Mouse (Mus musculus) lung, embryonic 14.5 days (tissue): ENCODE measurements at regions not wholly inside any gene's neighbourhood (a gene's known extent, or its start where the extent isn't known, plus 50 kb on each side); places are given as distances from the start of the nearest gene placed in this dataset.

Experiments used
- ATAC-seq: fragments of 200-750 bp; cut with Nextera tagmentation; 2 replicates; pipeline ENCODE4 v1.8.0; 2017; ENCODE audit warnings: mild to moderate bottlenecking, moderate TSS enrichment, moderate library complexity; ENCODE audit not compliant: insufficient read depth
- DNase-seq: peaks from one replicate; pipeline ENCODE4 v3.0.0-alpha.2; 2015
- H3K27ac ChIP-seq: fragments of 300-500 bp; sonication (generic); 2 replicates; pipeline ENCODE4 v1.5.1; 2014; ENCODE audit warnings: low read depth, mild to moderate bottlenecking, moderate library complexity
- H3K27me3 ChIP-seq: fragments of 300-500 bp; sonication (generic); 2 replicates; pipeline ENCODE4 v1.6.1; 2014; ENCODE audit warnings: low read length, control low read depth; ENCODE audit not compliant: insufficient read depth
- H3K36me3 ChIP-seq: fragments of 300-500 bp; sonication (generic); 2 replicates; pipeline ENCODE4 v1.6.1; 2014; ENCODE audit warnings: control low read depth; ENCODE audit not compliant: insufficient read depth
- H3K4me1 ChIP-seq: fragments of 300-500 bp; sonication (generic); 2 replicates; pipeline ENCODE4 v1.6.1; 2014; ENCODE audit warnings: antibody characterized with exemption, control low read depth; ENCODE audit not compliant: insufficient read depth
- H3K4me2 ChIP-seq: fragments of 300-500 bp; sonication (generic); 2 replicates; pipeline ENCODE4 v1.6.1; 2014; ENCODE audit warnings: mild to moderate bottlenecking
- H3K4me3 ChIP-seq: fragments of 300-500 bp; sonication (generic); 2 replicates; pipeline ENCODE4 v1.5.1; 2014; ENCODE audit warnings: low read depth, low read length
- H3K9ac ChIP-seq: fragments of 300-500 bp; sonication (generic); 2 replicates; pipeline ENCODE4 v1.6.1; 2014
- H3K9me3 ChIP-seq: fragments of 300-500 bp; sonication (generic); 2 replicates; pipeline ENCODE4 v1.6.1; 2016; ENCODE audit warnings: low read depth, low read length, control low read depth
- CTCF ChIP-seq: IDR thresholded peaks from 2 replicates; pipeline ENCODE4 v1.5.1; 2016; ENCODE audit warnings: antibody characterized with exemption, low read depth
- WGBS: fragments of 180-500 bp; shearing (Covaris S2); extraction: QIAGEN DNeasy Blood & Tissue Kit; methylation state at CpG from one replicate; pipeline ENCODE4 v1.1.7; 2014; 5-methylcytosine and 5-hydroxymethylcytosine counted together

- no peak overlapping the region for H3K4me3 ChIP-seq
- no peaks in the 10 kb centered on the region for H3K9me3 ChIP-seq
- no peak overlapping the region for H3K4me2 ChIP-seq
- H3K27me3 ChIP-seq: no peaks in the 10 kb centered on the region
- H3K27ac ChIP-seq: no peak overlapping the region
- H3K36me3 ChIP-seq: no peaks in the 10 kb centered on the region
- ATAC-seq: no peak
- WGBS: 74% methylated on average over 8 of the region's 8 CpGs
- DNase-seq: no peak
- H3K9ac ChIP-seq: no peak overlapping the region
- H3K4me1 ChIP-seq: no peaks in the 10 kb centered on the region
- TF ChIP-seq CTCF: no peak
These were observed 263.0 kb upstream of the Nfia start for GRCm38 (mm10) chr4:97509576-97509975.

GRCm38 (mm10) chr4:97505734-97506133 is 266.8 kb upstream of the Nfia start:
- Histone ChIP-seq H3K36me3 (no peaks in the 10 kb centered on the region), H3K9me3 (no peaks in the 10 kb centered on the region), H3K9ac (no peak overlapping the region), H3K4me2 (no peak overlapping the region), H3K4me1 (no peaks in the 10 kb centered on the region), H3K4me3 (no peak overlapping the region), H3K27ac (no peak overlapping the region), H3K27me3 (no peaks in the 10 kb centered on the region)
- TF ChIP-seq CTCF: no peak
- DNase-seq (no peak), ATAC-seq (no peak)
- WGBS: 74% methylated on average over 1 of the region's 1 CpGs

- H3K9ac ChIP-seq: no peak overlapping the region
- WGBS: 26% methylated on average over 2 of the region's 2 CpGs
- ATAC-seq: peak; percentile 47; the same call in 1 of the 2 replicates
These were observed 281.2 kb upstream of the Nfia start for GRCm38 (mm10) chr4:97491248-97491804.

GRCm38 (mm10) chr4:97486354-97486753 is 286.2 kb upstream of the Nfia start:
- H3K4me1 ChIP-seq: no peaks in the 10 kb centered on the region
- no peak overlapping the region for H3K27ac ChIP-seq
- H3K9me3 ChIP-seq: no peaks in the 10 kb centered on the region
- peak; percentile 78; the same call in 1 of the 2 replicates for ATAC-seq
- 30% methylated on average over 10 of the region's 10 CpGs for WGBS
- no peak for TF ChIP-seq CTCF
- no peak overlapping the region for H3K4me2 ChIP-seq
- no peaks in the 10 kb centered on the region for H3K27me3 ChIP-seq
- no peaks in the 10 kb centered on the region for H3K36me3 ChIP-seq
- H3K4me3 ChIP-seq: no peak overlapping the region
- no peak overlapping the region for H3K9ac ChIP-seq
- DNase-seq: peak; percentile 57

More at GRCm38 (mm10) chr4:97491248-97491804, 281.2 kb upstream of the Nfia start:
- no peak for TF ChIP-seq CTCF
- Histone ChIP-seq H3K9me3 (no peaks in the 10 kb centered on the region), H3K27me3 (no peaks in the 10 kb centered on the region), H3K27ac (no peak overlapping the region), H3K36me3 (no peaks in the 10 kb centered on the region), H3K4me3 (no peak overlapping the region), H3K4me2 (no peak overlapping the region), H3K4me1 (no peaks in the 10 kb centered on the region)
- peak; percentile 26 for DNase-seq

GRCm38 (mm10) chr4:97485225-97485624 is 287.3 kb upstream of the Nfia start:
- DNase-seq: no peak
- Histone ChIP-seq H3K4me1 (no peaks in the 10 kb centered on the region), H3K9ac (no peak overlapping the region), H3K36me3 (no peaks in the 10 kb centered on the region), H3K4me3 (no peak overlapping the region), H3K4me2 (no peak overlapping the region), H3K27me3 (no peaks in the 10 kb centered on the region), H3K9me3 (no peaks in the 10 kb centered on the region), H3K27ac (no peak overlapping the region)
- WGBS: 73% methylated on average over 3 of the region's 3 CpGs
- no peak for TF ChIP-seq CTCF
- ATAC-seq: no peak

GRCm38 (mm10) chr4:97482701-97483246 is 289.8 kb upstream of the Nfia start:
- Histone ChIP-seq H3K27me3 (no peaks in the 10 kb centered on the region), H3K36me3 (no peaks in the 10 kb centered on the region), H3K4me1 (no peaks in the 10 kb centered on the region), H3K4me3 (no peak overlapping the region), H3K27ac (no peak overlapping the region), H3K9ac (no peak overlapping the region), H3K4me2 (no peak overlapping the region), H3K9me3 (no peaks in the 10 kb centered on the region)
- DNase-seq (no peak), ATAC-seq (no peak)
- whole genome bisulfite sequencing: 40% methylated on average over 10 of the region's 10 CpGs
- TF ChIP-seq CTCF: no peak

GRCm38 (mm10) chr4:97481836-97482235 is 290.7 kb upstream of the Nfia start:
- no peak overlapping the region for H3K9ac ChIP-seq

More at GRCm38 (mm10) chr4:97481836-97482235, 290.7 kb upstream of the Nfia start:
- ATAC-seq: no peak
- Histone ChIP-seq H3K27me3 (no peaks in the 10 kb centered on the region), H3K9me3 (no peaks in the 10 kb centered on the region), H3K4me2 (no peak overlapping the region), H3K27ac (no peak overlapping the region), H3K36me3 (no peaks in the 10 kb centered on the region), H3K4me3 (no peak overlapping the region), H3K4me1 (no peaks in the 10 kb centered on the region)
- TF ChIP-seq CTCF: no peak
- no peak for DNase-seq
- 73% methylated on average over 3 of the region's 3 CpGs for WGBS
